Mouse (Mus musculus): ENCODE measurements around the gene Ppp3ca.

The Ppp3ca gene

DNA sequence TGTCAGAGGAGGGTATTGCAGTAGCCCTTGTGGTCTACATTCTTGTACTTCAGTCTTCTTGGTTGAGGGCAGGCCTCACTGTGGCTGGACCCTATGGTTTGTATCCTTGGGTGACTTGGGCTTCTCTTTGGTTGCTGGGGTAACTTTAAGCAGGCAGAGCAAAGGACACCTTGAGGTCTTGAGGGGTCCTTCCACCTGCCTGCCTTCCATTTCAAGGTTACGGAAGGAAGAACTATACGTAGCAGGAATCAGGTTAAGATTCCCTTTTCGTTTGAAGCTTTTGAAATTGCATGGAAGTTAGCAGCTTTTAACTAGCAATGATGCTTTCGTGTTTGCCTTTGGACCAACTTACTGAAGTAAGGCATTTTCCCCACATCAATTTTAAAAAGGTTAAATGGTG lies 51.3 kb downstream of the Ppp3ca start:
- in situ Hi-C loops (cut with MboI, MseI) = no loop called here

GRCm38 (mm10) chr3:136721804-136722427 lies 52.0 kb downstream of the Ppp3ca start:
- in situ Hi-C loops (cut with MboI, MseI) = no loop called here

- in situ Hi-C loops (cut with MboI, MseI) = no loop called here
Measured at GRCm38 (mm10) chr3:136722493-136722892, 52.6 kb downstream of the Ppp3ca start.

DNA sequence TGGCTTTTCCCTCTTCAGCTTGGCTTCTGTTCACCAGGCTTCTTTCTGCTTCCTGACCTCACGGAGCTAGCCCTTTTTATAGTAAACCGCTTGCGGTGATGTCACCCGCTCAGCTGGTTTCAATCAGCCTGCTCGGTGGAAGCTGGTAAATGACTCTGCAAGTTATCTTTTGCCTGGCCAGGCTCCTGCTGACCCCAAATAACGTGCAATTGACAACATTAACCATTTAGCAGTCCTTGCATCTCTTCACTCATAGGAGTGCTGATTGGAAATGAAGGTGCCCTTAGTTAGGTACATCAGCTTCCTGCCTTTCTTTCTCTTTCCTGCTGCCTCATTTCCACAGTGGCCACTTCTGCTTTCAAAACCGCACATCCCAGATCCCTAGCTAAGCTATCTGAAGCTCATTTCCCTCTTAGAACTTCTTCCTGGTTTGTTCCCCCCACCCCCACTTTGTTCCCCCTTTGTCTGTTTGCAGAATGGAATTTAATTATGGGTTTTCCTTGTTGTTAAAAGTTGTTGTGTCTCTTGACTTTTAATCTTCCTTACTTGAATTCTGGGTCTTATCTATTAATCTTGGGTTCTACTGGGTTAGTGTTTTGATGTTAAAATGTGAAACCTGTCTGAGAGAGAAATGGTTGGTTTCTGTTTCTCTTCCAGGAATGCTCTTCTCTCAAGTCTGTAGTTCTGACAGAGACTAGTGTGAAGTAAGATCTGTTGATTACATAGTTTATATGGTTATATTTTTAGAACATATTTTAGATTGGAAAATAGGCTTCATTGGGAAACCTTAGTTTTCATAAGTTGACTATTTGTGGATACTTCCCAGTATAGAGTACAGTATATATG lies 55.6 kb downstream of the Ppp3ca start:
- in situ Hi-C loops (cut with MboI, MseI) = no loop called here

- in situ Hi-C loops (cut with MboI, MseI) = no loop called here
Measured at GRCm38 (mm10) chr3:136727877-136728276, 58.0 kb downstream of the Ppp3ca start.

- in situ Hi-C loops (cut with MboI, MseI) = no loop called here
Measured at GRCm38 (mm10) chr3:136729978-136730377, 60.1 kb downstream of the Ppp3ca start.

- in situ Hi-C loops (cut with MboI, MseI) = no loop called here
Measured at GRCm38 (mm10) chr3:136731579-136731978, 61.7 kb downstream of the Ppp3ca start.

DNA sequence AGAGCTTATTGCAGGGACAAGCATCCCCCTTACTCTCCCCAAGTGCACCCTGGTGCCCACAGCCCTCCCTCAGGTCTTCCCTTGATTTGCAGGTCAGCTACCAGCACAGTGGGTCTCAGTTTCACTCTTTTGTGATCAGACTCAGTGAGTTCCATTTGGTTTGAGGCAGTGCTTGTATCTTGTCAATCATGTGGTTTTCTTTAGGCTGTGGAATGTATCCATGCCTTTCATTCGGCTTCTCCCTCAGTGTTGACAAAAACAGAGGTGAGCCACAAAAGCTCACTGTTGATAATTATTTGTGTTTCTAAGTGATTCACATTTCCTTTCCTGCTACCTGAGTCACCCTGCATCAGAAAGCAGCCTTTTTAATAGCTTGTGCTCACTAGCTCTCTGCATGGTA lies 66.1 kb downstream of the Ppp3ca start:
- in situ Hi-C loops (cut with MboI, MseI) = no loop called here

GRCm38 (mm10) chr3:136736773-136737298 lies 66.9 kb downstream of the Ppp3ca start:
- in situ Hi-C loops (cut with MboI, MseI) = no loop called here

- in situ Hi-C loops (cut with MboI, MseI) = no loop called here
Measured at GRCm38 (mm10) chr3:136738474-136738873, 68.5 kb downstream of the Ppp3ca start.

- in situ Hi-C loops (cut with MboI, MseI) = no loop called here
Measured at GRCm38 (mm10) chr3:136738914-136739313, 69.0 kb downstream of the Ppp3ca start.

- in situ Hi-C loops (cut with MboI, MseI) = no loop called here
Measured at GRCm38 (mm10) chr3:136741659-136742058, 71.7 kb downstream of the Ppp3ca start.

GRCm38 (mm10) chr3:136742258-136743057 lies 72.5 kb downstream of the Ppp3ca start:
- in situ Hi-C loops (cut with MboI, MseI) = no loop called here

DNA sequence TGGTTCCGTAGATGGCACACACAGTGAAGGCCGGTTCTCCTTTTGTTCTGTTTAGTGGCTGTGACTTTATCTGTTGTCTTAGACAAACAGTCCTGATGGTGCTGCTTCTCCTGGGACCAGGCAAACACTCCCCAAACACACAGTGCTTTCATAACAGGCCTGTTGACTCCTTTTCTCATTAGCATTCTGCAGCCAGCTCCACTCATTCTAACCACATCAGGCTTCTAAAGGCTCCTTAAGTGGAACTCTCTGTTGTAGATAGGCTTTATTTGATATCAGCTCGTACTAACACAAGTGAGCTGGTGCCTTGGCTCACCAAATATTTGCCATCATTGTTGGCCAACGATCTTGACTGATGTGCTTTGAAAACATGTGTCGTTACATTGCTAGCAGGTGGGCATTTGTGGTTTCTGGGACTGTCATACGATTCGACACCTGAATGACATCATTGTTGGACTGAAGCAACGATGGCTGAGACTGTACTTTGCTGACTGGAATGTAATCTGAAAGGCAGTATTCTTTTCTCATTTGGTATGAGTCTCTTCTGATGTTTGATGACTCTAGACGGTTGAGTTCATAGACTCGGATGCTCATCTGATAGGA lies 74.5 kb downstream of the Ppp3ca start:
- in situ Hi-C loops (cut with MboI, MseI) = no loop called here

DNA sequence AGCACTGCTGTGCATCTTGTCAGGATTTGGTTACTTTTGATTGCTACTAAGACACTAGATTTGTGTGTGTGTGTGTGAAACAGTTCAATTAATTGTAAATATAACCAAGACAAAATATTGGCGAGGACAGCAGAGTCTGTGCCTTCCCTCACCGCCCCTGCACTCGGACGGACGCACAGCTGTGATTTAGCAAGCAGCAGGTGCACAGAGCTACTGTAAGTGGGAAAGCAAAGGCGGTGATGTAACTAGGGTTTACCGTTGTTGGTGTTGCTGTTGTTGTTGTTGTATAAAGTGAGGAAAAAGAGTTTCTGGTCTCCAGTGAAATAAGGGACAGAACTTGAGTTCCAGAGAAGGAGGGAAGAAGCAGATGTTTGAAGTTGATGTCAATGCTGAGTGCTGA lies 75.5 kb downstream of the Ppp3ca start:
- in situ Hi-C loops (cut with MboI, MseI) = no loop called here

- in situ Hi-C loops (cut with MboI, MseI) = no loop called here
Measured at GRCm38 (mm10) chr3:136748761-136749476, 79.0 kb downstream of the Ppp3ca start.

DNA sequence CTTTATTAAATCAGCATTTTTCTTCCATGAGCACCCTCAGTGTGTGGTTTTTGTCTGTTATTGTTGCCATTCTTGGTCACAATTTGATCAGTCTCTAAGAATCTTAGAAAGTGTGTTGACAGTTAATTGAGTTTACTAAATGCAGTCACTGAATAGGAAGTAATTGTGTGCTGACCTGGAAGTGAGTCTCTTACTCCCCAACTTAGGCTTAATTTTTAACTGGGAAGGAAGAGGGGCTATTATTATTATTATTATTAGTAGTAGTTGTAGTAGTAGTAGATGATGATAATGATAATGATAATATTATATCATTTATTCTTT lies 79.5 kb downstream of the Ppp3ca start:
- in situ Hi-C loops (cut with MboI, MseI) = no loop called here

- in situ Hi-C loops (cut with MboI, MseI) = no loop called here
Measured at GRCm38 (mm10) chr3:136749951-136750350, 80.0 kb downstream of the Ppp3ca start.

GRCm38 (mm10) chr3:136752126-136752716 lies 82.3 kb downstream of the Ppp3ca start:
- in situ Hi-C loops (cut with MboI, MseI) = no loop called here

- in situ Hi-C loops (cut with MboI, MseI) = no loop called here
Measured at GRCm38 (mm10) chr3:136756137-136756536, 86.2 kb downstream of the Ppp3ca start.

DNA sequence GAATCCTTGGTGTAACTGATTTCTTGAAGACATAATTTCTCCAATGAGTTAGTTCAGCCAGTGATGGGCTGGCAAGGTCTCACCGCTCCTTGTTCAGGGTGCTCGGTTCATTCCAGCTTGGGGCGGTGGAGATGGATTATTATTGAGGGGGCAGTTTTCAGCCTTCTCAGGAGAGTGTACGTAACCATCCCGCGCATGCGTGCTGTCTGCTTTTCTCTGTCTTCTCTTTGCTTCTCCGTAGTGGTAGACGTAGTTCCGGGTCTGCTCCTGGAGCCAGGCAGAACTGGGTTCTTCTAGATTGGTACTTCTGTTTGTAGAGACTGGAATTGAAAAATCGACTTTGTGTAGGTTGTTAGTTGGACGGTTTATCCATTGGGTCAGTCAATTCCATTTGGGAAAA lies 89.5 kb downstream of the Ppp3ca start:
- in situ Hi-C loops (cut with MboI, MseI) = no loop called here

Data from regulatory T cell (primary cell).